Mouse (Mus musculus) lung, postnatal 0 days (tissue): Measurements from ENCODE around the gene Ampd1.

Experiments
- CTCF ChIP-seq: IDR thresholded peaks from 2 replicates; pipeline ENCODE4 v1.5.1; 2016; ENCODE audit warnings: antibody characterized with exemption, mild to moderate bottlenecking
- EP300 ChIP-seq: IDR thresholded peaks from 2 replicates; pipeline ENCODE4 v1.6.1; 2016; ENCODE audit warnings: antibody characterized with exemption, mild to moderate bottlenecking, control low read depth

GRCm38 (mm10) chr3:103085986-103086385, 12.2 kb downstream of the Ampd1 start:
- no peak for TF ChIP-seq CTCF
- no peak for TF ChIP-seq EP300
